Mouse (Mus musculus): ENCODE measurements around the gene Sp7.
A peak's percentile ranks its signal among the peaks of the same experiment; 100 is the strongest.
"Not testable (repeated sequence)": the region's sequence is repeated elsewhere in the genome, so short reads cannot be mapped to it uniquely, and the experiment has no call there.

Sp7 gene

DNA sequence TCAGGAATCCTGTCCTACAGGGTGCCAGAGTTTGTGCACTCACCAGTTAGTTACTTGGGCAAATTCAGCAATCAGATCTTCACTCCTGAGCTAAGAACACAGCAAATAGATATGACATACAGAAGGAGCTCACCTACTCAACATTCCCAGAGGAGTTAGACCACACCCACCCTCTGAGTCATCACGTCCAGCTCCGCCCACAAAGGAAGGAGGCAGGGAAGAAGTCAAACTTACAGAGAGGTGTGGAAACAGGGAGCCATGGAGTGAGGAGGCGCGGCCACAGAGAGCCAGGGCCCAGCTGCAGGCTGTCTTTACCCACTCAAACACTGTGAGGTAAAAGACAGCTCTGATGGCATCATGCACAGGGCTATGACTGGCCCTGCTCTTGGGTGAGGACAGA lies 20.5 kb downstream of the Sp7 start:
- DNase-seq (ENCODE audit: inconsistent ontology term) = no peak

- DNase-seq (ENCODE audit: inconsistent ontology term) = no peak
These were observed 22.5 kb downstream of the Sp7 start for GRCm38 (mm10) chr15:102344490-102344889.

DNA sequence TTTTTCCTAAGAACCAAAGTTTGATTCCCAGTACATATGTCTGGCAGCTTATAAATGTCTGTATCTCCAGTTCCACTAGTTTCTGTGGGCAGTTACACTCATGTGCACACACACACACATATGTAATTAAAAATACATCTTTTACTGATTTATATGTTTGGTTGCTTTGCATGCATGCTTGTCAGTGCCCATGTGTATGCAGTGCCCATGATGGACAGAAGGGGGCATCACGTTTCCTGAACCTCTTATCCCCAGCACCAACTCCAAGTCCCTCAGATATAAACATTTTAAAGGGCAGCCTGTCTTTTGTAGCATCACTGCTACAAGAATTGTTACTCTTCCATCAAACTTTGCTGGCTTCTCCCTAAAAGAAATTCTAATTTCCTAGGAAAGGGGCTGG lies 25.4 kb downstream of the Sp7 start:
- no peak for DNase-seq (ENCODE audit: inconsistent ontology term)

GRCm38 (mm10) chr15:102339612-102340011 lies 27.4 kb downstream of the Sp7 start:
- no peak for DNase-seq (ENCODE audit: inconsistent ontology term)

- no peak for DNase-seq (ENCODE audit: inconsistent ontology term)
These were observed 30.0 kb downstream of the Sp7 start for GRCm38 (mm10) chr15:102336946-102337345.

GRCm38 (mm10) chr15:102335925-102336324 lies 31.1 kb downstream of the Sp7 start:
- DNase-seq (ENCODE audit: inconsistent ontology term) = not testable (repeated sequence)

GRCm38 (mm10) chr15:102335254-102335653 lies 31.7 kb downstream of the Sp7 start:
- no peak for DNase-seq (ENCODE audit: inconsistent ontology term)

- peak; percentile 76 for DNase-seq (ENCODE audit: inconsistent ontology term)
These were observed 35.4 kb downstream of the Sp7 start, which contains the start of gene Myg1 for GRCm38 (mm10) chr15:102331610-102332015. Myg1 (plus strand) TSS chr15:102331709.

DNA sequence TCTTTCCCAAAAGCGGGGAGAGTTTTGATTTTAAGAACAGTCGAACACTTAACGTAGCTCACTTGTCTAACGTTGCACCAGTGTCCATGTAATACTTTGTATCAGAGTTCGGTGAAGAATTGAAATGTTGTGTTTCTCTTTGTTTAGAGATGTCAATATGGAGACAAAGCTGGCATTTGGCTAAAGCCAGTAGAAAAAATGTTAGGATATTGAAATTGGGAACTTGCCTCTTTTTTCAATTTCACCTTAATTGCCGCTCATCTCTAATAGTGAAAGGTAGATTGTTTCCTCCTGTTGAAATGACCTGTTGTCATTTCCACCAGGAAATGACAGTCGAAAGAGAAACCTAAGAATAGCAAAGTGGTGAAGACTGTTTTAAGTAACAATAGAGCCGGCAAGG lies 40.1 kb downstream of the Sp7 start:
- DNase-seq (ENCODE audit: inconsistent ontology term) = no peak

- DNase-seq (ENCODE audit: inconsistent ontology term) = peak; percentile 81
These were observed 40.9 kb downstream of the Sp7 start, which contains the start of gene Pfdn5 for GRCm38 (mm10) chr15:102326022-102326576. Pfdn5 (plus strand) TSS chr15:102326116.

DNA sequence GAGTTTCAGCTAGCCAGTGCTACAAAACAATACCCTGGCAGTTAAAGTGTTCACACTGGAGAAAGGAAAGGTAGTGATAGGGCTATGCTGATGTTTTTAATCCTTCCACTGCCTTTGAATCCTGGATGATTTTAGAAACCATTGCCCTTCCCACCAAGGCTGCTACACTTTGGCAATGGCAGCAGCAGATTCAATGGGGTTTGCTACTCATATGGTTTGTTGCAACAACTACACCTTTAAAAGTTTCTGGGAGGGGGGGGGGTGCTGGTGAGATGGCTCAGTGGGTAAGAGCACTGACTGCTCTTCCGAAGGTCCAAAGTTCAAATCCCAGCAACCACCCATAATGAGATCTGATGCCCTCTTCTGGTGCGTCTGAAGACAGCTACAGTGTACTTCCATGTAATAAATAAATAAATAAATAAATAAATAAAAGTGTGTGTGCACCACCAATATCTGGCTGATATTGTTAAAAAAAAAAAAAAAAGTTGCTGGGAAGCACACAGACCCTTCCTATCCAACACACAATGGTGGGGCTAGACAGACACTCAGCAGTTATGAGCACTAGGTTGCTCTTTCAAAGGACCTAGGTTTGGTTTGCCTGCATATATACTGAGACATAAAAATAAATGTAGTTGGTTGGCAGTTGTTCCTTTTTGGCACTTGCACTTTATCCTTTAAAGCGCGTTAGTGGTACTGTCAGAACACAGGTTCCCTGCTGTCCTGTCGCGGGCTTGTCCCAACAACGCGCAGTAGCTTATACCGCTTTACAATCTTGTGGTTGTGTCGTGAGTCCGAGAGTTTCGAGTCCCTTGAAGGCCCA lies 42.1 kb downstream of the Sp7 start:
- no peak for DNase-seq (ENCODE audit: inconsistent ontology term)

- peak; percentile 33 for DNase-seq (ENCODE audit: inconsistent ontology term)
These were observed 50.7 kb downstream of the Sp7 start for GRCm38 (mm10) chr15:102316263-102316662.

GRCm38 (mm10) chr15:102315292-102315691 lies 51.7 kb downstream of the Sp7 start:
- peak; percentile 39 for DNase-seq (ENCODE audit: inconsistent ontology term)

- no peak for DNase-seq (ENCODE audit: inconsistent ontology term)
These were observed 55.5 kb downstream of the Sp7 start for GRCm38 (mm10) chr15:102311489-102311888.

DNA sequence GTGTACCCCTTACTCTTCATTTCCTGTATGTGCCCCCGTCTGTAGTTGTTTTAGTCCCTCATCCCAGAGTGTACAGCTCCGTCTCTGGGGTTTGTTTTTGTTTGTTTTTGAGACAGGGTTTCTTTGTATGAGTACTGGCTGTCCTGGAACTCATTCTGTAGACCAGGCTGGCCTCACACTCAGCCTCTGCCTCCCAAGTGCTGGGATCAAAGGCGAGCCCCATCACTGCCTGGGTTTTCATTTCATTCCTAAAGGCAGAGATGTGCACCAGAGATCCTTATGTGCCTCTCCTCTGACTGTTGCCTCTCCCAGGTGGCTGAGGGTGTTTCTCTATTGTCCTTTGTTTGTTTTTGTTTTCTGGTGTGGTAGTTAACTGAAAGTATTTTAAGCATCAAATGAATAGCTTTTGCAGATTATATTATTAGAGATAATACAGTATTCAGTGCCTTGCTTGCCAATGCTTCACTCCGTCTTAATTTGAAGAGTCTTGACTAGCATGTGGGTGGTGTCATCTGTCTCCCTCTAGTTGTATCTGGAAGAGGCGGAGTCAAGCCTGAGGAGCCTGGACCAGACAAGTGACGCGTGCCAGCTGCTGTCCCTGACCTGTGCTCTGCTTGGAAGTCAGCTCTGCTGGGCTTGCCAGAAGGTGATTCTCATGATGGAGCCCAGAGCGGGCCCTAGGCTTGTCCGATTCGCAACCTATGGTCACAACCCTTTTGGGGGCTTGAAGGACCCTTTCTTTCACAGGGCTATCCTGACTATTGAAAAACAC lies 56.7 kb downstream of the Sp7 start:
- DNase-seq (ENCODE audit: inconsistent ontology term) = no peak

- DNase-seq (ENCODE audit: inconsistent ontology term) = no peak
These were observed 58.3 kb downstream of the Sp7 start for GRCm38 (mm10) chr15:102308717-102309116.

Data from Muller cell, postnatal 12 days (primary cell).